Mouse (Mus musculus): ENCODE measurements around the gene Fancg.

- TF ChIP-seq CTCF (IDR thresholded peaks at IDR 0.05; ENCODE audit: low read depth) = no peak
- no peak for TF ChIP-seq EP300 (IDR thresholded peaks at IDR 0.05; ENCODE audit: low read depth)
These were observed 57.7 kb downstream of the Fancg start for GRCm38 (mm10) chr4:42952563-42952962.

Measured in heart, postnatal 0 days (tissue).